Mouse (Mus musculus) ovary, postnatal 36 days (tissue): Measurements from ENCODE around the gene Gjc1.

Experiments used
- DNase-seq: peaks from one replicate; pipeline ENCODE4 v3.0.0; 2022; ENCODE audit warnings: low spot score, mixed read lengths

The Gjc1 gene

GRCm38 (mm10) chr11:102819021-102819782 lies at the start of gene Gjc1:
Gene Gjc1, minus strand, starts transcription at chr11:102819700.
- DNase-seq: peak; percentile 77

- peak; percentile 49 for DNase-seq
Observed at GRCm38 (mm10) chr11:102864272-102864671, 44.8 kb upstream of the Gjc1 start.

GRCm38 (mm10) chr11:102859933-102860332 lies 40.4 kb upstream of the Gjc1 start:
- no peak for DNase-seq

- no peak for DNase-seq
Observed at GRCm38 (mm10) chr11:102858951-102859350, 39.5 kb upstream of the Gjc1 start.

GRCm38 (mm10) chr11:102855941-102856340 lies 36.4 kb upstream of the Gjc1 start:
- DNase-seq: no peak

- no peak for DNase-seq
Observed at GRCm38 (mm10) chr11:102853760-102854159, 34.3 kb upstream of the Gjc1 start.

GRCm38 (mm10) chr11:102851883-102852282 lies 32.4 kb upstream of the Gjc1 start:
- DNase-seq: peak; percentile 67

GRCm38 (mm10) chr11:102845926-102846325 lies 26.4 kb upstream of the Gjc1 start:
- no peak for DNase-seq

- no peak for DNase-seq
Observed at GRCm38 (mm10) chr11:102838616-102839150, 19.2 kb upstream of the Gjc1 start.

GRCm38 (mm10) chr11:102838126-102838525 lies 18.6 kb upstream of the Gjc1 start:
- no peak for DNase-seq

GRCm38 (mm10) chr11:102837385-102837784 lies 17.9 kb upstream of the Gjc1 start:
- no peak for DNase-seq

- DNase-seq: no peak
Observed at GRCm38 (mm10) chr11:102836146-102836545, 16.6 kb upstream of the Gjc1 start.

GRCm38 (mm10) chr11:102835549-102835948 lies 16.0 kb upstream of the Gjc1 start, which contains the start of gene Higd1b:
Gene Higd1b, plus strand, starts transcription at chr11:102835849.
- no peak for DNase-seq

- no peak for DNase-seq
Observed at GRCm38 (mm10) chr11:102834219-102834618, 14.7 kb upstream of the Gjc1 start.

- no peak for DNase-seq
Observed at GRCm38 (mm10) chr11:102832700-102833297, 13.3 kb upstream of the Gjc1 start.

- no peak for DNase-seq
Observed at GRCm38 (mm10) chr11:102830276-102830675, 10.8 kb upstream of the Gjc1 start.

GRCm38 (mm10) chr11:102827097-102827496 lies 7.6 kb upstream of the Gjc1 start:
- DNase-seq: no peak

- DNase-seq: no peak
Observed at GRCm38 (mm10) chr11:102826476-102826875, 7.0 kb upstream of the Gjc1 start.

GRCm38 (mm10) chr11:102821231-102821630 lies 1.7 kb upstream of the Gjc1 start:
- no peak for DNase-seq

GRCm38 (mm10) chr11:102820432-102820831 lies 932 bp upstream of the Gjc1 start:
- DNase-seq: no peak

- no peak for DNase-seq
Observed at GRCm38 (mm10) chr11:102819783-102820385, 384 bp upstream of the Gjc1 start.

- DNase-seq: peak; percentile 43
Observed at GRCm38 (mm10) chr11:102818121-102819020, 1.1 kb downstream of the Gjc1 start.
